11 mouse cellular contexts compared by ENCODE assay signal in genomic region chr7:43475706-43476105, GRCm38 (mm10). TPM values are rescaled to one million over a fixed set of nuclear protein-coding genes. Genes with fewer than 3 reads are reported as not detected.
A peak's percentile ranks its signal among the peaks of the same experiment; 100 is the strongest.
DNase-seq lines count a peak whose midpoint lies in the region; ATAC-seq and TF ChIP-seq lines count a peak whose summit lies in the region.
"Had no signal": no experiment of that assay in that cellular context is flagged by ENCODE, and none has a peak within 500 bp of the region (broad histone marks: within the 10 kb centered on the region; RNA-seq: fewer than 3 reads in every experiment).

No protein-coding gene starts in this region.

- DNase-seq in cerebellum, postnatal 10 days: peak; percentile 53 to 63
- DNase-seq in cerebellum, adult 18-20 months: no peak
- DNase-seq in lung, postnatal 0 days (ENCODE audit: low spot score): peak; percentile 27
- no peak for DNase-seq in lung, postnatal 14 days
- peak; percentile 88 for DNase-seq in ZHBTc4 (ENCODE audit: low read depth, low spot score)
- no peak for DNase-seq in retina, embryonic 14.5 days (ENCODE audit: low spot score)
- no peak for DNase-seq in ovary, postnatal 10 days (ENCODE audit: low spot score)
- DNase-seq: cerebellum, adult 11-12 months had no signal

- H3K4me3 ChIP-seq in lung, postnatal 0 days (ENCODE audit: low read depth, low read length): no peak overlapping the region
- H3K4me3 ChIP-seq in megakaryocyte, embryonic 14.5 days (replicated peaks): peak overlapping the region; percentile 56

- peak; percentile 48 for ATAC-seq in lung, postnatal 0 days

- no peak overlapping the region for H3K27ac ChIP-seq in lung, postnatal 0 days (ENCODE audit: low read length)

- no peaks in the 10 kb centered on the region for H3K9me3 ChIP-seq in lung, postnatal 0 days (ENCODE audit: low read length)
- H3K9me3 ChIP-seq in megakaryocyte, embryonic 14.5 days: no peaks in the 10 kb centered on the region

- H3K4me1 ChIP-seq in lung, postnatal 0 days (ENCODE audit: insufficient read depth, low read depth, low read length): no peaks in the 10 kb centered on the region
- peaks cover 16% of the 10 kb centered on the region for H3K4me1 ChIP-seq in megakaryocyte, embryonic 14.5 days

- H3K27me3 ChIP-seq in lung, postnatal 0 days (replicated peaks; ENCODE audit: insufficient read depth, low read length): 0 out of 2 replicates have a peak, but pooled peaks cover 7% of the 10 kb centered on the region
- H3K27me3 ChIP-seq in megakaryocyte, embryonic 14.5 days (replicated peaks): peaks cover 67% of the 10 kb centered on the region

- H3K4me2 ChIP-seq in lung, postnatal 0 days (replicated peaks; ENCODE audit: low read depth, low read length): no peak overlapping the region

- TF ChIP-seq CTCF in lung, postnatal 0 days (IDR thresholded peaks at IDR 0.05): peak; percentile 51

- TF ChIP-seq EP300 in lung, postnatal 0 days (IDR thresholded peaks at IDR 0.05): no peak

- WGBS in lung, postnatal 0 days: 10% methylated on average over 22 of the region's 23 CpGs

- H3K36me3 ChIP-seq in lung, postnatal 0 days (ENCODE audit: insufficient read depth, low read length): no peaks in the 10 kb centered on the region
- H3K36me3 ChIP-seq in megakaryocyte, embryonic 14.5 days (replicated peaks; ENCODE audit: low read length): peaks cover 10% of the 10 kb centered on the region

- H3K9ac ChIP-seq in lung, postnatal 0 days (replicated peaks; ENCODE audit: low read depth): no peak overlapping the region

RNA-seq across cellular contexts. Expression of gene Vsig10l, which starts 12.8 kb away (rescaled TPM):
- polyA plus RNA-seq in lung, postnatal 0 days (2015; fragmentation: Nextera tagmentation; extraction: Ambion mirVana): 5.0 TPM in 2 replicates
- 3.3 and 9.4 TPM in 2 replicates for polyA plus RNA-seq in megakaryocyte, embryonic 14.5 days (2012; ENCODE audit: insufficient read depth, low replicate concordance)

RNA-seq across cellular contexts. Expression of gene Iglon5, which starts 14.2 kb away (rescaled TPM):
- 0.05 TPM in 1 of 2 replicates, not detected in the other for polyA plus RNA-seq in lung, postnatal 0 days (2015; fragmentation: Nextera tagmentation; extraction: Ambion mirVana)
- polyA plus RNA-seq in megakaryocyte, embryonic 14.5 days (2012; ENCODE audit: insufficient read depth, low replicate concordance): not detected in 2 replicates

RNA-seq across cellular contexts. Expression of gene 4931406B18Rik, which starts 30.0 kb away (rescaled TPM):
- polyA plus RNA-seq in lung, postnatal 0 days (2015; fragmentation: Nextera tagmentation; extraction: Ambion mirVana): not detected in 2 replicates
- polyA plus RNA-seq in megakaryocyte, embryonic 14.5 days (2012; ENCODE audit: insufficient read depth, low replicate concordance): not detected in 2 replicates
- polyA plus RNA-seq: heart, embryonic 14.5 days; liver, adult 2 months had no signal

RNA-seq across cellular contexts. Expression of gene Gm45233, which starts 31.8 kb away (rescaled TPM):
- 0.35 TPM in 1 of 2 replicates, not detected in the other for polyA plus RNA-seq in lung, postnatal 0 days (2015; fragmentation: Nextera tagmentation; extraction: Ambion mirVana)
- polyA plus RNA-seq in megakaryocyte, embryonic 14.5 days (2012; ENCODE audit: insufficient read depth, low replicate concordance): 0.75 TPM in 1 of 2 replicates, not detected in the other
- polyA plus RNA-seq: heart, embryonic 14.5 days had no signal

RNA-seq across cellular contexts. Expression of gene Etfb, which starts 31.8 kb away (rescaled TPM):
- 356 and 377 TPM in 2 replicates for polyA plus RNA-seq in lung, postnatal 0 days (2015; fragmentation: Nextera tagmentation; extraction: Ambion mirVana)
- polyA plus RNA-seq in megakaryocyte, embryonic 14.5 days (2012; ENCODE audit: insufficient read depth, low replicate concordance): 68.1 and 368 TPM in 2 replicates

Comparison
In these comparisons a context has a peak if more than half of its experiments do, and no peak if none do; other contexts are left out.
1. DNase-seq: peak in cerebellum, postnatal 10 days (2 of 2), lung, postnatal 0 days (single experiment) and ZHBTc4 (single experiment); none in cerebellum, adult 18-20 months (0 of 2), lung, postnatal 14 days (single experiment), retina, embryonic 14.5 days (single experiment) and ovary, postnatal 10 days (single experiment).